Mouse (Mus musculus): ENCODE results near the gene Pcbp1.
"Not testable (repeated sequence)": the region's sequence is repeated elsewhere in the genome, so short reads cannot be mapped to it uniquely, and the experiment has no call there.

Pcbp1 gene

DNA sequence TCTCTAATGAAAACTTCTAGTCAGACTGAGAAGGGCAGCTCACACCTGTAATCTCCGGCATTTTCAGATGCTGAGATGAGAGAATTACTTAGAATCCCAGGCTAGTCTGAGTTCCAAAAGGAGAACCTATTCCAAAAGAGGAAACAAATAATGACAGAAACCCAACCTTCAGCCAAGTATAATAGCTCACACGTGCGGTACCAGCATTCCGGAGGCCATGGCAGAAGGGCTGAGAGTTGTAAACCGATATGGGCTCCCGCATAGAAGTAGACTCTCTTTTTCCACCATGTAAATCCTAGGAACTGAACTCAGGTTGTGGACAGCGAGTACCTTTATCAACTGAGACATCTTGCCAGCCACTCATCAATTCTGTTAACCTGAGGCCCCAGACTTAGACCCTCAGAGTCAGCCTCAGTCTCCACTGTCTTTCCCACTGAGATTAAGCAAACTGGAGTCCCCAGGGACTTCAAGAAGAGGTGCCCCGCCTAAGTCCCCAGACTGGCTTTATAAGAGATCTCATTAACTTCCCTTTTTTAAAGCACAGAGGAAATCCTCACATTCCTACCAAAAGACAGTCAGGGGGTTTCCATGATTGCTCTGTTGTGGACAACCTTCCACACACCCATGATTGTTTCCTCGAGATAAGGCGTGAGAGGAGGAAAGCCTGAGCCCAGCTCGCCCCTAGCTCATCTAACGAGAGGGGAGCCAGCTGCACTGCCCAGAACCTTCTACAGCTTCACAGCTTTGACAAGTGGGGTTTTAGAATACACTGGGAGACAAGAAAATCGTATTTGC lies 32.5 kb downstream of the Pcbp1 start:
- DNase-seq (ENCODE audit: low spot score), result no peak

- DNase-seq (ENCODE audit: low spot score), result not testable (repeated sequence)
Measured at GRCm38 (mm10) chr6:86490413-86490812, 35.7 kb downstream of the Pcbp1 start.

DNA sequence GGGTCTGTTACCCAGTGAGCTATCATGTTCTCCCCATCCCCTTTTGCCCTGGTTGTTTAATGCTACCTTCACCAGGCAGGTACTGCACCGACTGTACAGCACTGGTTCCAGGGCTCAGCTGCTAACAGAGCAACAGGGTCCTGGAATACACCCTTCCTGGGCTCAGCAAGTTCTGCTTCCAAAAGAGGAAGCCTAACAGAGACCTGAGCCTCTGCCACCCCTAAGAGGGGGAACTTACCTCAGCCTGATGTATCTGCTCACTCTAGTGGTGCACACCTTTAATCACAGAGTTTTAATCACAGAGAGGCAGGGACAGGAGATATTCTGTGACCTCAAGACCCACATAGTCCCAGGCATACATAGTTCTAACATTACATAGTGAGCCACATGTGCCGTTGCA lies 36.2 kb downstream of the Pcbp1 start:
- no peak for DNase-seq (ENCODE audit: low spot score)

DNA sequence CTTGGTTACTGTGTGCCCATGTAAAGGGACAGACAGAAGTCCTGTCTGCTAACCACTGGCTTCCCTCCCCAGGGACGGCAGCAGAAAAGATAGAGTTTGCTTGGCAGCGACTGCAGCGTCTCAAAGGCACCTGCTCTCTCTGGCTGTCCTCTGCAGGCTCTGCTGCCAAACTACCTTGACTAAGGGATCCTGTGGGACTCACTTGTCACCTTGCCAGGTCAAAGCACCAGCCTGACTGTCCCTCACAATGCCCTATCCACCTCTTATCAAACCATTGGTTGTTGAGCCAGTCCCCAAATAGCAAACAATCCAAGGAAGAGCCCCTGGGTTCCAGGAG lies 38.0 kb downstream of the Pcbp1 start:
- no peak for DNase-seq (ENCODE audit: low spot score)

GRCm38 (mm10) chr6:86487358-86488148 lies 38.6 kb downstream of the Pcbp1 start:
- DNase-seq (ENCODE audit: low spot score), result peak; percentile 90

GRCm38 (mm10) chr6:86485943-86486640 lies 40.0 kb downstream of the Pcbp1 start:
- peak; percentile 32 for DNase-seq (ENCODE audit: low spot score)

GRCm38 (mm10) chr6:86481871-86482270 lies 44.2 kb downstream of the Pcbp1 start:
- no peak for DNase-seq (ENCODE audit: low spot score)

GRCm38 (mm10) chr6:86480189-86480831 lies 45.8 kb downstream of the Pcbp1 start:
- DNase-seq (ENCODE audit: low spot score), result peak; percentile 94

DNA sequence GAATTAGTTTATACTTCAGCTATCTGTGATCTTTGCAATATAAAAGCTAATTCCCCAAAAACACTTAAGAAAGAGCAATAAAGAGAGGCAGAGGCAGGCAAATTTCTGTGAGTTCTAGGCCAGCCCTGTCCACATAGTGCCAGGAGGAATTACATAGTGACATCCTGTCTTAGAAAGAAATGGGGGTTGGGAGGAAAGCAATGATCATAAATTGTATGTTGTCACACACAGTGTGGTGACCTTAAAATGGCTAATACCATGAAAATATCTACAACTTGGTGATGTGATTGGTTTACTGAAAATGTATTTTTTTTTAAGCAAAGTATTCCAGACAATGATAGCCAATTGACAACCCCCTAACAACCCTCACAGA lies 46.3 kb downstream of the Pcbp1 start:
- no peak for DNase-seq (ENCODE audit: low spot score)

DNA sequence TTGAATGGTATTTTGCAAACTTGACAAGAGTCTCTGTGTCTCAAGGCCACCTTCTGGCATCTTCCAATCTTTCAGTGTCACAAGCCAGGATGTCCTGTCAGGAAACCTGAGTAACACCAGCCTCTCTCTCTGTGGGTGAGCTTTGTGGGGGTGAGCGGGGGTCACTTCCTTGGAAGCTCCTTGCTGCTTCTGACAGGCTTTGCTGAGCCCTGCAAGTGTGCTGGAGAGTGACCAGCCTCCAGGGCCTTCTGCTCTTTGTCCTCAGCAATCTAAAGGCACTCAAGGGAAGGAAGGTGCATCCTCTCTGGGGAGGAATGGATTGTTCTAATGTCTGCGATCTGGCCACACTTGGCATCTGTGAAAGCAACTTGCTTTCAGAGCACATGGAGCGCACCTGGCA lies 46.8 kb downstream of the Pcbp1 start:
- peak; percentile 23 for DNase-seq (ENCODE audit: low spot score)

- no peak for DNase-seq (ENCODE audit: low spot score)
Measured at GRCm38 (mm10) chr6:86476931-86477330, 49.2 kb downstream of the Pcbp1 start.

GRCm38 (mm10) chr6:86475462-86476167 lies 50.5 kb downstream of the Pcbp1 start:
- peak; percentile 69 for DNase-seq (ENCODE audit: low spot score)

DNA sequence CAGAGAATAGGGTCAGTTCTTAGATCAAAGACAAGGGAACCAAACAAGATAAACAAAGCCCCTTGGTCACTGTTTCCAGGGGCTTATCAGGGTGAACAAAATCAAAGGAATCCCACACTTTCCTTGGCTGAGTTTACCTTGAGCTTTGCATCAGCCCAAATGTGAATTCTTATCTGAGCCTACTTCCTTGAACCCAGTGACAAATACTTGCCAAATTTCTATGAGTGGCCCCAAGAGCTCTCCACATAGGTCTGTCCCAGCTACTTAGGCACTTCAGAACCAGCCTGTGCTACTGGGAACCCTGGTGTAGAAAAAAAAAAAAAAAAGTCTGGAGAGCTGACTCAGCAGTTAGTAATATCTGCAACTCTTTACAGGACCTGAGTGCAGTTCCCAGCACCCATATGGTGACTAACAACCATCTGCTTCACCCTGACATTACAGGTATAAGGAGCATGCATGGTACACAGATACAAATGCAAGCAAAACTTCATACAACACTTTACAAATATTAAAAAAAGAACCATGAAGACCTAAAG lies 51.4 kb downstream of the Pcbp1 start:
- DNase-seq (ENCODE audit: low spot score), result peak; percentile 29

Data from adipocyte (in vitro differentiated cells).